Mouse (Mus musculus): ENCODE measurements around the gene Prame.
"Not testable (repeated sequence)": the region's sequence is repeated elsewhere in the genome, so short reads cannot be mapped to it uniquely, and the experiment has no call there.

Prame gene

DNA sequence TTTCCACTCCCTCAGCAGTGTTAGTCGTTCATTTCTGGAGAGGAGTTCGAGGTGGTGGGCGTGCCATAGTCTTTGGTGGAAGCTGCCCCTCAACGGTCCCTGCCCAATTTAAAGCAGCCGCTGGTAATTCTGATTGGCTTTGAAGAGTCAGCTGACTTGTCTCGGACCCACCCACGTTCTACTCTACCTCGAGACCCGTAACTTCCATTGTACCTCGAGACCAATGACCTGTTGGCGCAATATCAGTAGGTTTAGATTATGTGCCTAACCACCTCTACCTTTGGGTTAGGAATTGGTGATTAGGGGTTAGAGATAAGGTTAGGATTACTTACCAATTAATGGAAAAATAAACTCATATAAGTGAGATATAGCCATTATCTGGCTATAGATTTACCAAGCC lies at the start of gene Prame:
Gene Prame, minus strand, starts transcription at position 101 of the 400 bp plus-strand sequence.
- no peak for DNase-seq (ENCODE audit: extremely low read depth, insufficient read length, low spot score)

DNA sequence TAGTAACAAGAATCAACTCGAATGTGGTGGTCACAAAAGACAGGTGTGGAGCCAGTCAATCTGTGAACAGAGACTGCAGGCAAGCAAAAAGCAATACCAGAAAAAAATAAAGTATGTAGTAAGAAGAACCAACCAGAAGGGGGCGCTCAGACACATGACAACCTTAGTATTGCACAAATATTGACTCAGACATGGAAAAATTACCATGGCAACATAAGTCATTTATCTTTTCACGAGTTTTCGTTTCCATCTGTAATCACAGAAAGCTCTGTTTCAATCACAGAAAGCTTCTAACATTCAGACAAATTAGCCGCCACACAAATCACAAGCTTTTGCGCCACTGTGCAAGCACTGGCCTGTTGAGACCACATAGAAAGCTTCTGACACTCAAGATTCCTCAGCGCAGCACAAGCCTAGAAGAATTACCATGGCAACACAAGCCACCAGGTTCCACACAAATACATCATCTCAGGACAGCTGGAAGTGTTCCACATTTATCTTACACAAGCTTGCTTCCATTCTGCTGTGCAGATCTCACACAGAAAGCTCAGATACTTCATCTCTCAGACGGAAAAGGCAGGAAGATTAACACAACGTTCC lies 24.8 kb upstream of the Prame start:
- DNase-seq (ENCODE audit: extremely low read depth, insufficient read length, low spot score): peak; percentile 2

DNA sequence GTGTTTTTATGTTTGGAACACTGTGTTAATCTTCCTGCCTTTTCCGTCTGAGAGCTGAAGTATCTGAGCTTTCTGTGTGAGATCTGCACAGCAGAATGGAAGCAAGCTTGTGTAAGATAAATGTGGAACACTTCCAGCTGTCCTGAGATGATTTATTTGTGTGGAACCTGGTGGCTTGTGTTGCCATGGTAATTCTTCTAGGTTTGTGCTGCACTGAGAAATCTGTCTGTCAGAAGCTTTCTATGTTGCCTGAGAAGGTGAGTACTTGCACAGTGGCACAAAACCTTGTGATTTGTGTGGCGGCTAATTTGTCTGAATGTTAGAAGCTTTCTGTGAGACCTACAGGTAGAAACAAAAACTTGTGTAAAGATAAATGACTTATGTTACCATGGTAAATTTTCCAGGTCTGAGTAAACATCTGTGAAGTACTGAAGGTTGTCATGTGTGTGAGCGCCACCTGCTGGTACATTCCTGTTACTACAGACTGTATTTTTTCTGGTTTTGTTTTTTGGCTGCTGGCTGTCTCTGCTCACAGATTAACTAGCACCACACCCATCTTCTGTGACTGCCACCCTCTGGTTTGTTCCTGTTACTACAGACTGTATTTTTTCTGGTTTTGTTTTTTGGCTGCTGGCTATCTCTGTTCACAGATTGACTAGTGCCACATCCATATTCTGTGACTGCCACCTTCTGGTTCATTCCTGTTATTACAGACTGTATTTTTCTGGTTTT lies 26.0 kb downstream of the Prame start:
- peak; percentile 1 for DNase-seq (ENCODE audit: extremely low read depth, insufficient read length, low spot score)

DNA sequence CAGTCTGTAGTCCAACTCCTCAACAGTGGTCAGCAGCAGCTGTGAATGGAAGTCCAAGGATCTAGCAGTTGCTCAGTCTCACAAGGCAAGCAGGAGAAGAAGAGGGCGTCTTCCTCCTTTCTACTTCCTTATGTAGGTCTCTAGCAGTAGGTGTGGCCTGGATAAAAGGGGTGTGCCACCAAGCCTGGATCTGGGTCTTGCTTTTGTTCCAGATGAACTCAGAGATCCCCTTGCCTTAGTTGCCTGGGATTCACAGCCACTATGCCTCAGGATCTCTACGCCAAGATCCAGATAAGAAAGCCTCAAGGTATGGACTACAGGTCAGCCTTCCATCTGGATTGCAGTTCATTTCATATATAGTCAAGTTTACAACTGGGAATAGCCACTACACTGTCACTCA lies 28.8 kb downstream of the Prame start, which contains the start of gene Nxf7:
Gene Nxf7, minus strand, starts transcription at position 101 of the 400 bp plus-strand sequence.
- no peak for DNase-seq (ENCODE audit: extremely low read depth, insufficient read length, low spot score)

DNA sequence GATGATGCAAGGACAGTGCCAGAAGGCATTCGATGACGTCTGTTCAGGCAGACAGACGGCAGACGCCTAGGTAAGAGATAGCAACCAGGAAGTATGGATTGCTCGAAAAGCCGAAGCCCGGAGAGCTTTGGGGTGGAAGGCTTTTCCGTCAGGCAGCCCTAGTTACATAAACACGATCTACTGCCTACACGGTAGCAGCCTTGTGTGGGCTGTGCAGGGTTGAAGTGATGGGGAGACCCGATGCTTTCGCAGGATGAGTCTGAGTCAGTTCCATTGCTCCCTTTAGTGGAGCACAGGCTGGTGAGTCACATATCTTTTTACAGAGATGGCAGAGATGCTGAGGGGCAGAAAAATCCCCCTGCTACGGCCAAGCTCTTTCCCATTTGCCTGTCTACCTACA lies 29.4 kb downstream of the Prame start:
- no peak for DNase-seq (ENCODE audit: extremely low read depth, insufficient read length, low spot score)

DNA sequence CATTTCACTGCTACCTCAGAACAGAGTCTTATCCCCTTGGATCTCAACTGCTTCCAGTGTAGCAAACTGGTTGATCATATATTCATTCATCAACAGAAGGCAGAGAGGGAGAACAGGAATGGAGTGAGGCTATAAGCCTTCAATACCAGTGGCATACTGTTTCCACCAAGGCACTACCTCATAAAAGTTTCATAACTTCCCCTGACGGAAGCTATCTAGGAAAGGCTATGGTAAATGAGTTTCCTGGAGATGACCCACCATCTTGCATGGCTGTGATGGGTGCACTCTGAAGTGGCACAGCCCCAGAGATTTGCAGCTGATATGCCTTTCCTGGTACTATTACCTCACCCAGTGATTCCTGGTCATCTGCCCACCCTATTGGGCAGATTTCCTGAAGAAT lies 51.1 kb downstream of the Prame start:
- DNase-seq (ENCODE audit: extremely low read depth, insufficient read length, low spot score): no peak

DNA sequence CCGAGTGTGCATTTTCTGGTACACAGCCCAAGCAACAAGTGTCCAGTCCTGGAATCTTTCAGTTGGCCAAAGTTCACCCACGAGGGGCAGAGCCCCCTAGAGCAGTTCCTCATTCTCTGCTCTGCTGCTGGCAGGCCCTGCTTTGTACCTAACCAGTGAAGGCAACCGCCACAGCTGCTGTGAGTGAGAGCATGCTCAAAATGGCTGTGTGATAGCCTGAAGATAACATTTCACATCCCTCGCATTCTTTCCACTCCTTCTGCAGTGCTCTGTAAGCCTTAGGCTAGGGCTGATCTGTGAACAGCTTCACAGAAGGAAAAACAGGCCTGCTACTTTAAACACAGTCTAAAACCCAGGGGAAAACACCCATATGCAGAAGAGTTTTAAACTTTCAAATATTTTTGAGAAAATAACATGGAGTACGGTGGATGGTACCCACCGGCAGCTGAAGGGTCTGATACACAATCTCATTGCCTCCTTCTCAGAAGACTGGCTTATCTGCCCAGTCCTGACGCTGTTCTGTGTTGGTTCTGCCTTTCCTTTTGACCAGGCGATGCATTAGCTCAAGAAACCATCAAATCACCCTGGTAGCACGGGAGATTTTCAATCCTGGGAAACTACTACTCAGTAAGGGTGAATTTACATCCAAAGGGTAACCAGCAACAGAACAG lies 52.4 kb downstream of the Prame start:
- DNase-seq (ENCODE audit: extremely low read depth, insufficient read length, low spot score): not testable (repeated sequence)

DNA sequence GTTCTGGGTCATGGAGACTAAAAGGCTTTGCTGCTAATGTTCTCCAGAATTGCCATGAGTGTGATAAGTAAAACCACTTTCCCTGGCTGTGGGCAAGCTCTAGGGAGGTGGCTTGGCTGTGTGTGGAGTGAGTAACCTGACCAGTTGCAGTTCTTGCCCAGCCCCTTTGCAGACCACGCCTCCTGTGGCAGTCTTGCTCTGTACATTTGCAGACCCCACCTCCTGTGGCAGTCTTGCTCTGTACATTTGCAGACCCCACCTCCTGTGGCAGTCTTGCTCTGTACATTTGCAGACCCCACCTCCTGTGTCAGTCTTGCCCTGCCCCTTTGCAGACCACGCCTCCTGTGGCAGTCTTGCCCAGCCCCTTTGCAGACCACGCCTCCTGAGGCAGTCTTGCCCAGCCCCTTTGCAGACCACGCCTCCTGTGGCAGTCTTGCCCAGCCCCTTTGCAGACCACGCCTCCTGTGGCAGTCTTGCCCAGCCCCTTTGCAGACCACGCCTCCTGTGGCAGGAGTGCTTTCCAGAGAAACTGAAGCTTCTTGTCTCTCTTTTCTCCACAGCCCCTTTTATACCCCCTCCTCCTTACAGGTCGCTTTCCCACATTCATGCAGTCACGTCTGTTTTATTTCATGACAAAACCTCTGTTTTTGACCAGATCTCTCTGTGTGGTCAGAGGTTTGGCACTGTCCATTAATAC lies 53.1 kb downstream of the Prame start:
- DNase-seq (ENCODE audit: extremely low read depth, insufficient read length, low spot score): peak; percentile 1

DNA sequence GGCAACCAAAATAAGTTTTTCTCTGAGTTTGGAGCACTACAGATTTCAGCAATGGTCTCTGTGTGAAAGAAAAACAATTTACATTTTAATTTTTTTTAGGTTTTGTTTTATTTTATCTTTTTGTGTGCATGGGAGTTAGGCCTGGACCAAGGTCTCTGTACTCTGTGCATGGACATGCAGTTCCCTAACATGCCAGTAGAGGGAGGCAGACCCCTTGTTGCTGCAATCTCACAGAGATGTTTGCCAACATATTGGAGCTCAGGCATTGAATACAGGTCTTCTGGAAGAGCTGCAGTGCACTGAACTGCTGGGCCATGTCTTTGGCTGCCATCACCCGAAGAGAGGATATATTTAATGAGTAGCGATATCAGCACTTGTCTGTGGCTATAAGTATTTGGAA lies 58.0 kb downstream of the Prame start:
- DNase-seq (ENCODE audit: extremely low read depth, insufficient read length, low spot score): not testable (repeated sequence)

DNA sequence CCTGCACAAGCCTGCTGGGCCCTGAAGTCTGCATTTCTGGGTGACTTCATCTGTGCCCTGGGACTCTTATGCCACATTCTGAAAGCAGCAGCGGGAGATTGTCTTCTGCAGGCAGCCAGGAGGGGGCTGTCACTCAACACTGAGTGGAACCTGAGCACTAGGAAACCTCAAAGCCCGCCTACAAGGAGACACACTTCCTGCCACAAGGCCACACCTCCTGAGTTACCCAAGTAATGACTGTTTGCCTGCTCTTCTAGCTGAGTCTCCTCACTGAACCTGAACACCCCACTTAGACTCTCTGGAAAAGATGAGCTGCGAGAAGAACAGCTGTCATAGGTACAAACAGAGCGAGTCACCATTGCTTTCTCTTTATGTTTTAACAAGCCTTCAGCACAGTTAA lies 62.6 kb downstream of the Prame start:
- not testable (repeated sequence) for DNase-seq (ENCODE audit: extremely low read depth, insufficient read length, low spot score)

Measured in 3134 (cell line).